Mouse (Mus musculus) MEL (cell line): ENCODE measurements at regions not wholly inside any gene's neighbourhood (a gene's known extent, or its start where the extent isn't known, plus 50 kb on each side); places are given as distances from the start of the nearest gene placed in this dataset.

Experiments
- DNase-seq: peaks from one replicate; pipeline ENCODE4 v3.0.0; 2011; ENCODE audit warnings: low read depth, low spot score
- H3K27ac ChIP-seq: 2 replicates; pipeline ENCODE4 v1.5.1; 2012; ENCODE audit warnings: low read depth, mild to moderate bottlenecking, control low read depth, low read length, moderate library complexity; ENCODE audit not compliant: control insufficient read depth
- H3K27me3 ChIP-seq, 2 experiments: fragments of 150-350 bp in 1 of 2; sonication (generic) in 1 of 2; 2 replicates each; pipeline ENCODE4 v1.6.1; 2012; ENCODE audit warnings: low read length in 2 of 2, mild to moderate bottlenecking in 2 of 2, improper control_type of control experiment in 1 of 2, moderate library complexity in 1 of 2; ENCODE audit not compliant: insufficient read depth in 2 of 2, control insufficient read depth in 1 of 2
- H3K36me3 ChIP-seq, 2 experiments: 2 replicates each; pipeline ENCODE4 v1.6.1; 2012 to 2014; ENCODE audit warnings: low read length in 2 of 2, improper control_type of control experiment in 1 of 2, inconsistent platforms in 1 of 2, mild to moderate bottlenecking in 1 of 2; ENCODE audit not compliant: insufficient read depth in 2 of 2, control insufficient read depth in 1 of 2
- H3K4me1 ChIP-seq, 2 experiments: fragments of 150-350 bp in 1 of 2; sonication (generic) in 1 of 2; 2 replicates each; pipeline ENCODE4 v1.6.1; 2012; ENCODE audit warnings: low read length in 2 of 2, improper control_type of control experiment in 1 of 2, mild to moderate bottlenecking in 1 of 2; ENCODE audit not compliant: insufficient read depth in 2 of 2, control insufficient read depth in 1 of 2
- H3K4me3 ChIP-seq, 2 experiments: fragments of 150-350 bp in 1 of 2; sonication (generic) in 1 of 2; 2 replicates each; pipeline ENCODE4 v1.5.1; 2012; ENCODE audit warnings: low read depth in 2 of 2, low read length in 2 of 2, mild to moderate bottlenecking in 2 of 2, moderate library complexity in 2 of 2, control low read depth in 1 of 2, improper control_type of control experiment in 1 of 2; ENCODE audit not compliant: control insufficient read depth in 1 of 2, insufficient read depth in 1 of 2
- H3K79me2 ChIP-seq: 2 replicates; pipeline ENCODE4 v1.6.1; 2012; ENCODE audit warnings: mild to moderate bottlenecking, low read length, moderate library complexity; ENCODE audit not compliant: control insufficient read depth, poor library complexity, insufficient read depth
- H3K9ac ChIP-seq: 2 replicates; pipeline ENCODE4 v1.6.1; 2012; ENCODE audit warnings: low read depth, mild to moderate bottlenecking, control low read depth, low read length, moderate library complexity; ENCODE audit not compliant: control insufficient read depth, poor library complexity, severe bottlenecking
- H3K9me3 ChIP-seq: fragments of 150-350 bp; sonication (generic); replicated peaks from 2 replicates; pipeline ENCODE4 v1.6.1; 2012; ENCODE audit warnings: mild to moderate bottlenecking, low read length, improper control_type of control experiment, moderate library complexity; ENCODE audit not compliant: insufficient read depth
- BHLHE40 ChIP-seq: IDR thresholded peaks from 2 replicates; pipeline ENCODE4 v1.6.1; 2012; ENCODE audit warnings: low read depth, mild to moderate bottlenecking, inconsistent platforms, low read length, improper control_type of control experiment, borderline replicate concordance
- CHD1 ChIP-seq: IDR thresholded peaks from 2 replicates; pipeline ENCODE4 v1.6.1; 2012; ENCODE audit warnings: low read depth, mild to moderate bottlenecking, inconsistent platforms, low read length, improper control_type of control experiment
- CTCF ChIP-seq, 3 experiments: IDR thresholded peaks in 2 of 3; conservative IDR thresholded peaks in 1 of 3; 2 replicates each; pipeline ENCODE4 v1.5.1; 2011 to 2012; ENCODE audit warnings: low read length in 3 of 3, low read depth in 2 of 3, mild to moderate bottlenecking in 2 of 3, improper control_type of control experiment in 1 of 3, inconsistent platforms in 1 of 3, mixed read lengths in 1 of 3, moderate library complexity in 1 of 3; ENCODE audit not compliant: control insufficient read depth in 1 of 3, insufficient read depth in 1 of 3, poor library complexity in 1 of 3, severe bottlenecking in 1 of 3
- ELF1 ChIP-seq: IDR thresholded peaks from 2 replicates; pipeline ENCODE4 v1.6.1; 2014; ENCODE audit warnings: low read depth, mild to moderate bottlenecking, inconsistent platforms, low read length, improper control_type of control experiment, moderate library complexity
- EP300 ChIP-seq, 2 experiments: IDR thresholded peaks; 2 replicates each; pipeline ENCODE4 v1.6.1; 2011; ENCODE audit warnings: improper control_type of control experiment in 2 of 2, low read length in 2 of 2, low read depth in 1 of 2, mild to moderate bottlenecking in 1 of 2
- GABPA ChIP-seq: IDR thresholded peaks from 2 replicates; pipeline ENCODE4 v1.6.1; 2012; ENCODE audit warnings: low read depth, mild to moderate bottlenecking, inconsistent platforms, low read length, improper control_type of control experiment, moderate library complexity
- HCFC1 ChIP-seq: IDR thresholded peaks from 2 replicates; pipeline ENCODE4 v1.6.1; 2012; ENCODE audit warnings: low read depth, mild to moderate bottlenecking, inconsistent platforms, low read length, improper control_type of control experiment, moderate library complexity
- JUND ChIP-seq: IDR thresholded peaks from 2 replicates; pipeline ENCODE4 v1.6.1; 2011; ENCODE audit warnings: low read depth, mild to moderate bottlenecking, improper control_type of control experiment, low read length
- MAFK ChIP-seq: IDR thresholded peaks from 2 replicates; pipeline ENCODE4 v1.6.1; 2011; ENCODE audit warnings: low read depth, mild to moderate bottlenecking, low read length, improper control_type of control experiment, borderline replicate concordance
- MAZ ChIP-seq: IDR thresholded peaks from 2 replicates; pipeline ENCODE4 v1.6.1; 2012; ENCODE audit warnings: low read depth, mild to moderate bottlenecking, inconsistent platforms, low read length, improper control_type of control experiment
- MXI1 ChIP-seq: IDR thresholded peaks from 2 replicates; pipeline ENCODE4 v1.6.1; 2011; ENCODE audit warnings: mild to moderate bottlenecking, low read depth, low read length, improper control_type of control experiment
- MYB ChIP-seq: IDR thresholded peaks from 2 replicates; pipeline ENCODE4 v1.6.1; 2011; ENCODE audit warnings: mild to moderate bottlenecking, low read depth, low read length, improper control_type of control experiment
- MYC ChIP-seq: IDR thresholded peaks from 2 replicates; pipeline ENCODE4 v1.6.1; 2011; ENCODE audit warnings: low read depth, mild to moderate bottlenecking, low read length, improper control_type of control experiment, moderate library complexity
- NELFE ChIP-seq: IDR thresholded peaks from 2 replicates; pipeline ENCODE4 v1.6.1; 2011; ENCODE audit warnings: low read depth, low read length, improper control_type of control experiment
- POLR2AphosphoS2 ChIP-seq: IDR thresholded peaks from 2 replicates; pipeline ENCODE4 v1.6.1; 2011; ENCODE audit warnings: low read length, improper control_type of control experiment
- RCOR1 ChIP-seq: IDR thresholded peaks from 2 replicates; pipeline ENCODE4 v1.6.1; 2012; ENCODE audit warnings: low read depth, mild to moderate bottlenecking, inconsistent platforms, low read length, improper control_type of control experiment
- TAL1 ChIP-seq: IDR thresholded peaks from 2 replicates; pipeline ENCODE4 v1.6.1; 2012; ENCODE audit warnings: mild to moderate bottlenecking, inconsistent platforms, low read length, moderate library complexity, mixed read lengths
- TBP ChIP-seq: IDR thresholded peaks from 2 replicates; pipeline ENCODE4 v1.8.0; 2011; ENCODE audit warnings: low read depth, low read length, improper control_type of control experiment
- TCF12 ChIP-seq: IDR thresholded peaks from 2 replicates; pipeline ENCODE4 v1.6.1; 2014; ENCODE audit warnings: low read depth, mild to moderate bottlenecking, inconsistent platforms, low read length, improper control_type of control experiment, moderate library complexity
- UBTF ChIP-seq: IDR thresholded peaks from 2 replicates; pipeline ENCODE4 v1.6.1; 2012; ENCODE audit warnings: low read depth, mild to moderate bottlenecking, inconsistent platforms, low read length, improper control_type of control experiment, moderate library complexity, borderline replicate concordance; ENCODE audit not compliant: insufficient read depth
- ZC3H11A ChIP-seq: IDR thresholded peaks from 2 replicates; pipeline ENCODE4 v1.6.1; 2012; ENCODE audit warnings: low read depth, mild to moderate bottlenecking, inconsistent platforms, low read length, improper control_type of control experiment
- ZKSCAN1 ChIP-seq: IDR thresholded peaks from 2 replicates; pipeline ENCODE4 v1.6.1; 2012; ENCODE audit warnings: low read depth, mild to moderate bottlenecking, inconsistent platforms, low read length, improper control_type of control experiment, moderate library complexity
- ZMIZ1 ChIP-seq: IDR thresholded peaks from 2 replicates; pipeline ENCODE4 v1.6.1; 2012; ENCODE audit warnings: low read depth, mild to moderate bottlenecking, inconsistent platforms, low read length, improper control_type of control experiment, moderate library complexity
- ZNF384 ChIP-seq: IDR thresholded peaks from 2 replicates; pipeline ENCODE4 v1.6.1; 2012; ENCODE audit warnings: low read depth, mild to moderate bottlenecking, inconsistent platforms, low read length, improper control_type of control experiment

GRCm38 (mm10) chr7:82075359-82075758, 83.3 kb upstream of the Bnc1 start:
- Histone ChIP-seq H3K27me3 (no peaks in the 10 kb centered on the region), H3K4me1 (no peaks in the 10 kb centered on the region), H3K36me3 (no peaks in the 10 kb centered on the region), H3K27ac (no peak overlapping the region), H3K79me2 (no peaks in the 10 kb centered on the region), H3K9me3 (no peaks in the 10 kb centered on the region), H3K4me3 (no peak overlapping the region), H3K9ac (no peak overlapping the region)
- TF ChIP-seq HCFC1: no peak
- TF ChIP-seq EP300 (IDR thresholded peaks at IDR 0.05; ENCODE audit: low read depth in 1 of 2, low read length in 2 of 2): no peak
- no peak for TF ChIP-seq ZKSCAN1
- TF ChIP-seq GABPA: no peak
- no peak for TF ChIP-seq MYB
- no peak for TF ChIP-seq TBP
- TF ChIP-seq MXI1: no peak
- no peak for TF ChIP-seq CHD1
- no peak for TF ChIP-seq POLR2AphosphoS2
- no peak for TF ChIP-seq JUND
- no peak for TF ChIP-seq ZNF384
- TF ChIP-seq BHLHE40: no peak
- no peak for TF ChIP-seq RCOR1
- no peak for TF ChIP-seq ZC3H11A
- TF ChIP-seq MAZ: no peak
- TF ChIP-seq TAL1: no peak
- TF ChIP-seq ZMIZ1: no peak
- no peak for TF ChIP-seq MYC
- no peak for TF ChIP-seq NELFE
- no peak for TF ChIP-seq MAFK
- no peak for DNase-seq

GRCm38 (mm10) chr7:82081851-82082250, 89.8 kb upstream of the Bnc1 start:
- H3K79me2 ChIP-seq: no peaks in the 10 kb centered on the region
- no peak for DNase-seq
- no peaks in the 10 kb centered on the region for H3K9me3 ChIP-seq
- H3K4me3 ChIP-seq: no peak overlapping the region
- H3K36me3 ChIP-seq: no peaks in the 10 kb centered on the region
- no peaks in the 10 kb centered on the region for H3K27me3 ChIP-seq
- no peak overlapping the region for H3K27ac ChIP-seq
- H3K4me1 ChIP-seq: no peaks in the 10 kb centered on the region
- no peak overlapping the region for H3K9ac ChIP-seq
- TF ChIP-seq CTCF (IDR thresholded peaks at IDR 0.05 in 2 of 3, conservative IDR thresholded peaks at IDR 0.05 in 1 of 3; ENCODE audit: control insufficient read depth in 1 of 3, insufficient read depth in 1 of 3, low read depth in 2 of 3, low read length in 3 of 3, poor library complexity in 1 of 3, severe bottlenecking in 1 of 3): no peak
- no peak for TF ChIP-seq UBTF
- no peak for TF ChIP-seq MAZ
- TF ChIP-seq TCF12: no peak
- no peak for TF ChIP-seq ELF1
